Mouse (Mus musculus) stomach, postnatal 0 days (tissue): Measurements from ENCODE around the gene Ift74.

Experiments
- CTCF ChIP-seq: IDR thresholded peaks from 2 replicates; pipeline ENCODE4 v1.5.1; 2016; ENCODE audit warnings: antibody characterized with exemption, low read depth, mild to moderate bottlenecking, moderate library complexity
- EP300 ChIP-seq: optimal IDR thresholded peaks from 2 replicates; pipeline ENCODE3; 2016; ENCODE audit warnings: antibody characterized with exemption

DNA sequence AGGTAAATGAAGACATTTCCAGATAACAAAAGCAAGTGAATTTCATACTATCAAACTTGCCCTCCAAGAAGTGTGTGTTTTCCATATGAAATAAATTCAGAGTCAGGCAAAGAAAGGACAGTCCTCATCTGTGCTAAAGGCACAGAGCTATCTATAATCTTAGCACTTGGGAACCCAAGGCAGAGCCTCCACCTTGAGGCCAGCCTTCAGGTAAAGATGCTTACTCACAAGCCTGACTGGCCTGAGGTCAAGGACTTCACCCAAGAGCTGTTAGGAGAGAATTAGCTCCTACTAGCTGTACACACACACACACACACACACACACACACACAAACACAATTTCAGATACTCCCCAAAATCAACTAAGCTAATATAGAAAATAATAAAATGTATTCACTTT is 21.6 kb upstream of the Ift74 start:
- TF ChIP-seq EP300 = no peak
- no peak for TF ChIP-seq CTCF
